Mouse (Mus musculus): Measurements from ENCODE around the gene Entpd6. TPM values are rescaled to one million over a fixed set of nuclear protein-coding genes. Genes with fewer than 3 reads are reported as not detected.

Entpd6 gene
- 24.2 and 25.6 TPM in 2 replicates for polyA plus RNA-seq (2014; fragmentation: Nextera tagmentation; extraction: Ambion mirVana)

DNA sequence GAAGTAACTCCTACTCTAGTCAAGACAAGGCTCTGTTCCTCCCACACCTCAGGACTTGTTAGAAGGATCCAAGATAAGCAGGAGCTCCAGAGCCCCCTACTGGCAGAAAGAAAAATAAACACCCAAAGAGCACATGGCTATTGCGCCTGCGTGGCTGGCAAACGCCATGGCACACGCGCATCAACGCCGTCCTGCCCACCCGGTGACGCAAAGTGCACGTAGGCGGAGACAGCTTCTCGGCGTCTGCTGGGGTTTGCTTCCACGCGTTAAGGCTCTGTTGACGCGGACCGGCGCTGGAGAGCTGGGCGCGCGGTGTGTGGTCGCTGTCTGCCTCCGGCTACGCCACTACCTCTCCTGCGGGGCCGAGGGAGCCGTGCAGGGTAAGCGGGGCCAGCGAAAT is at the start of gene Entpd6:
TSS of gene Entpd6 (plus strand) at position 189 of the 400 bp plus-strand sequence.
- Histone ChIP-seq H3K9ac (ENCODE audit: low read depth, low read length) (peak within 1 kb of the TSS; percentile 69), H3K27ac (ENCODE audit: low read depth, low read length) (peak within 1 kb of the TSS; percentile 39; the same call in 1 of the 2 replicates), H3K4me1 (replicated peaks; ENCODE audit: control insufficient read depth, insufficient read depth, low read length) (0 out of 2 replicates have a peak, but pooled peaks cover 4% of the 10 kb centered on the region), H3K9me3 (ENCODE audit: control insufficient read depth, low read length) (no peaks in the 10 kb centered on the region), H3K36me3 (ENCODE audit: control insufficient read depth, insufficient read depth, low read length) (no peaks in the 10 kb centered on the region), H3K4me3 (ENCODE audit: low read depth, low read length) (peak within 1 kb of the TSS; percentile 76), H3K4me2 (replicated peaks; ENCODE audit: low read depth, low read length) (peak within 1 kb of the TSS; percentile 94), H3K27me3 (ENCODE audit: control insufficient read depth, insufficient read depth, low read length) (no peaks in the 10 kb centered on the region; the same call in 1 of the 2 replicates)
- peak; percentile 97 for DNase-seq (ENCODE audit: low spot score)
- ATAC-seq (ENCODE audit: low FRiP score) = peak; percentile 96
- under 1% methylated on average over 30 of the region's 30 CpGs for WGBS

DNA sequence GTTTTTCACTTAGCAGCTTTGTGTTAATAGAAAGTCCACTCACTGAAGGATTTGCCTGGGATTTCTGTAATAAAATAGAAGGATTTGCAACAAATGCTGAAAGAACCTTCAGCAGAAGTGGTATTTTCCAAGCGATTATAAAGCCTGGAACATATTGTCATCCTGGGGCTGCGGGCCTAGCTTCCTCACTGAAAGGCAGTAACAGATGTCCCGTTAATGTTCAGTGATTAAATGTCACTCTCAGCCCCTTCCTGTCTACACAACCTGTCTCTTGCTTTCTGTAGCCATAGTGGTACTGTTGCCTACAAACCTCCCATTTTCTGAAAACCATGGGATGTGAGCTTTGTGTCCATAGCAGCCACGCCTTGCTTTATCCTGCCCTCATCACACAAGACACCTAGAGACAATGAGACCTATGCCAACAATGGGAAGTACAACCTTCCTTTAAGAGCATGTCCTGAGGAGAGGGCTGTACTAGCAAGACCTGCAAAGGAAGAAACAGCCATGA is 36.6 kb upstream of the Entpd6 start:
- Histone ChIP-seq H3K27me3 (ENCODE audit: control insufficient read depth, insufficient read depth, low read length) (no peaks in the 10 kb centered on the region), H3K9ac (ENCODE audit: low read depth, low read length) (no peak overlapping the region), H3K4me2 (replicated peaks; ENCODE audit: low read depth, low read length) (no peak overlapping the region), H3K27ac (ENCODE audit: low read depth, low read length) (no peak overlapping the region), H3K4me3 (ENCODE audit: low read depth, low read length) (no peak overlapping the region), H3K4me1 (replicated peaks; ENCODE audit: control insufficient read depth, insufficient read depth, low read length) (no peaks in the 10 kb centered on the region), H3K9me3 (ENCODE audit: control insufficient read depth, low read length) (no peaks in the 10 kb centered on the region), H3K36me3 (ENCODE audit: control insufficient read depth, insufficient read depth, low read length) (no peaks in the 10 kb centered on the region)
- no peak for ATAC-seq (ENCODE audit: low FRiP score)
- DNase-seq (ENCODE audit: low spot score) = no peak
- WGBS = 78% methylated on average over 4 of the region's 4 CpGs

DNA sequence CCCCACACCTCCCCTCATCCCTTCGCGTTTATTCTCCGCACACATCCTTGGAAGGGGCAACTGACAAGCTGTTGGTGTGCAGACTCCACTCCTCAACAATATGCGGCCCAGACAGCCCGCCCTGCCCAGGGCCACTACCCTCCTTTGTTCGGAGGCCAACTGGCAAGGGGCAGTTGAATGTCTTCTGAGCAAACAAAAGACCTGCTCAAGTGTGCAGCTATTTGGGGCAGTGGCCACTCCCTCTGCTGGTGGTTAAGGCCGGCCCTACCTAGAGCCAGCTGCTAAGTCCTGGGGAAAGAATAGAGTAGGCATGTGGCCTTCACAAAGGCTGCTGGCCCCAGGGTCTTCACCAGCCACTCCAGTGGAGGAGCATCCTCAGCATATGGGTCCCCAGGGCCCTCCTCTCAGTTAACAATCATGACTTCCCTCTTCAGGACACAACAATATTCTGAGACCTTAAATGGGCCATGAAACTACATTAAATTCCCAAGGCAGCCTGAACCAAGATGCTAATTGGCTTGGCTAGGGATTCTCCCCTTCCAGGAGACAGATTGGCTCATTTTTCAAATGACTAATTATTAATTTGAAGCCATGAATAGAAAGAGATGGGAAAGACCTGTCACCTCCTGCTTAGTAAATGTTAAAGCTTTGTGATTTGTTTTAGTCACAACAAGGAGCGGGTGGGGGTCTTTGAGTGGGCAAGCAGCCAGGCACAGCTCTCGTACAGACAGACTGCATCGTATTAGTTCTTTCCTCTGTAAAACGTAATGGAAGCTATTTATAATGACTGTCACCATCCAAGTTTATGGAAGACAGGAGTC is 12.9 kb upstream of the Entpd6 start:
- Histone ChIP-seq H3K9ac (ENCODE audit: low read depth, low read length) (no peak overlapping the region), H3K36me3 (ENCODE audit: control insufficient read depth, insufficient read depth, low read length) (no peaks in the 10 kb centered on the region), H3K27me3 (ENCODE audit: control insufficient read depth, insufficient read depth, low read length) (peaks cover 13% of the 10 kb centered on the region; the same call in 1 of the 2 replicates), H3K4me2 (replicated peaks; ENCODE audit: low read depth, low read length) (0 out of 2 replicates have a peak overlapping the region, but pooled peaks have one; percentile 0), H3K4me1 (replicated peaks; ENCODE audit: control insufficient read depth, insufficient read depth, low read length) (no peaks in the 10 kb centered on the region), H3K9me3 (ENCODE audit: control insufficient read depth, low read length) (no peaks in the 10 kb centered on the region), H3K4me3 (ENCODE audit: low read depth, low read length) (no peak overlapping the region), H3K27ac (ENCODE audit: low read depth, low read length) (0 out of 2 replicates have a peak overlapping the region, but pooled peaks have one; percentile 19)
- DNase-seq (ENCODE audit: low spot score) (peak; percentile 80), ATAC-seq (ENCODE audit: low FRiP score) (peak; percentile 99)
- WGBS = 24% methylated on average over 11 of the region's 11 CpGs

DNA sequence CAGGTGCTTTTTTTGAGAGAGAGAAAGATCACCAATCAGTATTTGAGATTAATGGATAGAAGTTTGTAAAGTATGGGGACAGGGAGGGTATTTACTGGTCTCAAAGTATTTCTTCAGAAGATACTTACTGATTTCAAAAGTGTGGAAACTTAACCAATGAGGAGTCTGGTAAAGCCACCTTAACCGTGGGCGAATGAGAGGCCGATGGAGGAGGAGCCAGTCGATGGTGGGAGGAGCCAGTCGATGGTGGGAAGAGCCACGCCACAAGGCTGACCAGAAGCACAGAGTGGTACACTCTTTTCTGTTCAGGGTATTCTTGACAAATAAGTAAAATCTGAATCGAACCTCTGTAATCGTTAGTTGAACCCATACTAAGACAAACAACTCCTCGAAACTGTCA is 11.0 kb upstream of the Entpd6 start:
- ATAC-seq (ENCODE audit: low FRiP score) (no peak), DNase-seq (ENCODE audit: low spot score) (no peak)
- Histone ChIP-seq H3K27me3 (ENCODE audit: control insufficient read depth, insufficient read depth, low read length) (peaks cover 13% of the 10 kb centered on the region; the same call in 1 of the 2 replicates), H3K9ac (ENCODE audit: low read depth, low read length) (no peak overlapping the region), H3K4me3 (ENCODE audit: low read depth, low read length) (no peak overlapping the region), H3K4me2 (replicated peaks; ENCODE audit: low read depth, low read length) (no peak overlapping the region), H3K4me1 (replicated peaks; ENCODE audit: control insufficient read depth, insufficient read depth, low read length) (no peaks in the 10 kb centered on the region), H3K36me3 (ENCODE audit: control insufficient read depth, insufficient read depth, low read length) (no peaks in the 10 kb centered on the region), H3K9me3 (ENCODE audit: control insufficient read depth, low read length) (no peaks in the 10 kb centered on the region), H3K27ac (ENCODE audit: low read depth, low read length) (no peak overlapping the region)
- WGBS = 75% methylated on average over 9 of the region's 9 CpGs

DNA sequence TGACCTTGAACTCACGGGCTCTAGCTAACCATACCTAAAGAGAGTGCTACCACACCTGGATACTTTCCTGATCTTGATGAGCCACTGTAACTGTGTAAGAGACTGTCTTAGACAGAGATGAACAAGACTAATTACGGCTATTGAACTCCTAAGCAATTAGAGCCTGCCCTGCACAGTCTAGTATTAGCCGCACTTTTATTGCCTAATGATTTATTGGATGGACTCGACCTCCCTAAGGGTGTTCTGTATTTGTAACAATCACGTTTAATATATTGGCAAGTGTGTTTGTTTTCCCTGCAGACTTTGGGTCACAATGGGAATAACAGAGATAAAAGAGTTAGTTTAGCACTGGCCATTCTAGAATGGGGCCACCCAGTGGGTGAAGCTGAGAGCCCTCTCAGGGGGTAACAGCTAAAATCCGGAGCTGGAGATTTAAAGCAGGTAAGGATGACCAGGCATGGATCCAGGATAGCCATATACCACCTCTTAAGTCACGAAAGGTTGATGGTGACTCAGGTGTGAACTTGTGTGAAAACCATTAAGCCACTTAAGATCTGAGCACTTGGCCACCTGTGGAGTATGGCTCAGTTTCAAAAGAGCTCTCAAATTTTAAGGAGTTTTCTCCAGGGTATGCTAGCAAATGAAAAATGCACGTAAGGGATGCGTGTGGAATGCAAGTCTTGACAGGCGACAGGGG is 8.5 kb upstream of the Entpd6 start:
- no peak for ATAC-seq (ENCODE audit: low FRiP score)

GRCm38 (mm10) chr2:150741405-150741804 is 7.4 kb upstream of the Entpd6 start:
- no peaks in the 10 kb centered on the region for H3K9me3 ChIP-seq (ENCODE audit: control insufficient read depth, low read length)
- H3K9ac ChIP-seq (ENCODE audit: low read depth, low read length) = no peak overlapping the region
- no peaks in the 10 kb centered on the region for H3K4me1 ChIP-seq (replicated peaks; ENCODE audit: control insufficient read depth, insufficient read depth, low read length)
- no peak overlapping the region for H3K4me2 ChIP-seq (replicated peaks; ENCODE audit: low read depth, low read length)
- peaks cover 13% of the 10 kb centered on the region; the same call in 1 of the 2 replicates for H3K27me3 ChIP-seq (ENCODE audit: control insufficient read depth, insufficient read depth, low read length)
- H3K27ac ChIP-seq (ENCODE audit: low read depth, low read length) = no peak overlapping the region
- no peaks in the 10 kb centered on the region for H3K36me3 ChIP-seq (ENCODE audit: control insufficient read depth, insufficient read depth, low read length)
- WGBS = 67% methylated on average over 4 of the region's 4 CpGs
- peak; percentile 28 for DNase-seq (ENCODE audit: low spot score)
- no peak overlapping the region for H3K4me3 ChIP-seq (ENCODE audit: low read depth, low read length)
- ATAC-seq (ENCODE audit: low FRiP score) = no peak

More for the DNA sequence above, 8.5 kb upstream of the Entpd6 start:
- H3K36me3 ChIP-seq (ENCODE audit: control insufficient read depth, insufficient read depth, low read length) = no peaks in the 10 kb centered on the region
- no peaks in the 10 kb centered on the region for H3K9me3 ChIP-seq (ENCODE audit: control insufficient read depth, low read length)
- no peaks in the 10 kb centered on the region for H3K4me1 ChIP-seq (replicated peaks; ENCODE audit: control insufficient read depth, insufficient read depth, low read length)
- 68% methylated on average over 10 of the region's 10 CpGs for WGBS
- DNase-seq (ENCODE audit: low spot score) = no peak
- H3K27me3 ChIP-seq (ENCODE audit: control insufficient read depth, insufficient read depth, low read length) = peaks cover 13% of the 10 kb centered on the region; the same call in 1 of the 2 replicates
- H3K27ac ChIP-seq (ENCODE audit: low read depth, low read length) = no peak overlapping the region
- no peak overlapping the region for H3K4me2 ChIP-seq (replicated peaks; ENCODE audit: low read depth, low read length)
- no peak overlapping the region for H3K4me3 ChIP-seq (ENCODE audit: low read depth, low read length)
- H3K9ac ChIP-seq (ENCODE audit: low read depth, low read length) = no peak overlapping the region

DNA sequence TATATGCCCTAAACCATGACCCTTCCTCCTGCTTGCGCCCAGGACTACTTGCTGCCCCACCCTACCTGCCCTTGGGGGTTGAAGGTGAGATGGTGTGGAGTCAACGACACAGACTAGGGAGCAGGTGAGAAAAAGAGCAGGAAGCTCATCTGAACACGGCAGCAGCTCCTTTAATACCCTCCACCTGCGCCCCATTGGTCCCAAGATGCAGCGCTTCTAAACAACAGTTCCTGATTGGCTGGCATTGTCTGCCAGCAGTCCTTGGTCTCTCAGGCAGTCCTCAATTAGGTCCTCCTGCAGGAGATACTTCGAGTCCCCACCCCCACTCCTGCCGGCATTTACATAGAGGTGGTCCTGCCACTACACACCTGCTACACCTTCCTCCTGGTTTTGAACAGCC is 3.8 kb upstream of the Entpd6 start:
- no peak overlapping the region for H3K9ac ChIP-seq (ENCODE audit: low read depth, low read length)
- H3K9me3 ChIP-seq (ENCODE audit: control insufficient read depth, low read length) = no peaks in the 10 kb centered on the region
- H3K4me3 ChIP-seq (ENCODE audit: low read depth, low read length) = no peak overlapping the region
- H3K27ac ChIP-seq (ENCODE audit: low read depth, low read length) = no peak overlapping the region
- ATAC-seq (ENCODE audit: low FRiP score) (no peak), DNase-seq (ENCODE audit: low spot score) (no peak)
- no peaks in the 10 kb centered on the region for H3K36me3 ChIP-seq (ENCODE audit: control insufficient read depth, insufficient read depth, low read length)
- H3K4me1 ChIP-seq (replicated peaks; ENCODE audit: control insufficient read depth, insufficient read depth, low read length) = 0 out of 2 replicates have a peak, but pooled peaks cover 3% of the 10 kb centered on the region
- no peaks in the 10 kb centered on the region; the same call in 1 of the 2 replicates for H3K27me3 ChIP-seq (ENCODE audit: control insufficient read depth, insufficient read depth, low read length)
- H3K4me2 ChIP-seq (replicated peaks; ENCODE audit: low read depth, low read length) = no peak overlapping the region
- WGBS = 79% methylated on average over 7 of the region's 7 CpGs

DNA sequence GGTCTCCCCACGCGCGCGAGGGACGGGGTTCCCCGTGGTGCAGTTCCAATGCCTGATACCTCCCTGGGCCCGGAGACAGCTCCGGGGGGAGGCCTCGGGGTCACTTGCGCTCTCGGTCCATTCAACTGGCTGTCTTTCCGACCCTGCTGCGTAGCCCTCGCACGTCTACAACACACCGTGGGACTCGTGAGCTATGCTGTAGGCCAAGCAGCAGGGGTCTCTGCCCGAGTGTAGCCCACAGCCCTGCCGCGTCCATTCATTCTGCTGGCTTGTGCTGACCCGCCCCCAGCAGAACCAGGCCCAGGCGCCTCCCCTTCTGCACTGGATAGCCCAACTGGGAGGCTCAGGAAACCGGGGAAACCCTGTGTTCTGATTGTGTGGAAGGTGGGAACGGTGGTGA is 441 bp downstream of the Entpd6 start:
- peak; percentile 83 for ATAC-seq (ENCODE audit: low FRiP score)
- H3K9me3 ChIP-seq (ENCODE audit: control insufficient read depth, low read length) = no peaks in the 10 kb centered on the region
- peak overlapping the region; percentile 76 for H3K4me3 ChIP-seq (ENCODE audit: low read depth, low read length)

More for the DNA sequence above, 441 bp downstream of the Entpd6 start:
- H3K27ac ChIP-seq (ENCODE audit: low read depth, low read length) = peak overlapping the region; percentile 39; the same call in 1 of the 2 replicates
- peak overlapping the region; percentile 94 for H3K4me2 ChIP-seq (replicated peaks; ENCODE audit: low read depth, low read length)
- H3K36me3 ChIP-seq (ENCODE audit: control insufficient read depth, insufficient read depth, low read length) = no peaks in the 10 kb centered on the region
- peak overlapping the region; percentile 69 for H3K9ac ChIP-seq (ENCODE audit: low read depth, low read length)
- H3K27me3 ChIP-seq (ENCODE audit: control insufficient read depth, insufficient read depth, low read length) = no peaks in the 10 kb centered on the region; the same call in 1 of the 2 replicates
- 0 out of 2 replicates have a peak, but pooled peaks cover 4% of the 10 kb centered on the region for H3K4me1 ChIP-seq (replicated peaks; ENCODE audit: control insufficient read depth, insufficient read depth, low read length)
- DNase-seq (ENCODE audit: low spot score) = no peak
- WGBS = 0% methylated on average over 24 of the region's 24 CpGs

Measured in hindbrain, embryonic 11.5 days (tissue).